In genomic region chr5:120622198-120622851, GRCm38 (mm10) we compare ENCODE assay signal across 13 mouse cellular contexts. TPM values are rescaled to one million over a fixed set of nuclear protein-coding genes. Genes with fewer than 3 reads are reported as not detected.
A peak's percentile ranks its signal among the peaks of the same experiment; 100 is the strongest.
DNase-seq lines count a peak whose midpoint lies in the region; ATAC-seq and TF ChIP-seq lines count a peak whose summit lies in the region.
"Had no signal": no experiment of that assay in that cellular context is flagged by ENCODE, and none has a peak within 500 bp of the region (broad histone marks: within the 10 kb centered on the region; RNA-seq: fewer than 3 reads in every experiment).

No protein-coding gene starts in this region.

- ATAC-seq in kidney, embryonic 15.5 days (replicated peaks; ENCODE audit: low FRiP score): no peak
- peak; percentile 39 for ATAC-seq in inflammation-experienced regulatory T-cells, adult 6 months
- no peak for ATAC-seq in intestine, embryonic 15.5 days
- ATAC-seq: forebrain, embryonic 13.5 days had no signal

- peak; percentile 65 for DNase-seq in kidney, adult 11 months
- no peak for DNase-seq in thymus, adult 2 months
- DNase-seq in thymus, postnatal 10 days (ENCODE audit: low spot score in 2 of 2): no peak
- no peak for DNase-seq in gastrocnemius, adult 18-20 months (ENCODE audit: low spot score)
- DNase-seq in heart, postnatal 36 days: no peak
- DNase-seq: liver had no signal

- WGBS in kidney, embryonic 15.5 days: 66% methylated on average over 5 of the region's 5 CpGs
- WGBS in thymus, adult 2 months: 47% methylated on average over 5 of the region's 5 CpGs
- WGBS in intestine, embryonic 15.5 days: 70% methylated on average over 5 of the region's 5 CpGs

- H3K4me3 ChIP-seq in kidney, embryonic 15.5 days (replicated peaks): no peak overlapping the region
- H3K4me3 ChIP-seq in thymus, adult 2 months (ENCODE audit: control insufficient read depth, insufficient read depth, low read length): peak overlapping the region; percentile 81
- no peak overlapping the region for H3K4me3 ChIP-seq in intestine, embryonic 15.5 days (replicated peaks)
- H3K4me3 ChIP-seq: forebrain, embryonic 13.5 days; stomach, embryonic 15.5 days had no signal

- intact Hi-C loops in heart, postnatal 36 days (cut with DNase I): no loop called here

- H3K27me3 ChIP-seq in kidney, embryonic 15.5 days: no peaks in the 10 kb centered on the region
- no peaks in the 10 kb centered on the region for H3K27me3 ChIP-seq in thymus, adult 2 months (ENCODE audit: control insufficient read depth, insufficient read depth, low read length)
- H3K27me3 ChIP-seq in intestine, embryonic 15.5 days (replicated peaks): no peaks in the 10 kb centered on the region
- H3K27me3 ChIP-seq: forebrain, embryonic 13.5 days; stomach, embryonic 15.5 days had no signal

- TF ChIP-seq POLR2A in thymus, adult 2 months (IDR thresholded peaks at IDR 0.05; ENCODE audit: control insufficient read depth, extremely low read depth, insufficient read depth, low read length, poor library complexity): no peak

- no peak overlapping the region for H3K9ac ChIP-seq in kidney, embryonic 15.5 days
- no peak overlapping the region for H3K9ac ChIP-seq in intestine, embryonic 15.5 days
- H3K9ac ChIP-seq: forebrain, embryonic 13.5 days; stomach, embryonic 15.5 days had no signal

- TF ChIP-seq CTCF in thymus, adult 2 months (IDR thresholded peaks at IDR 0.05; ENCODE audit: borderline replicate concordance, control insufficient read depth, extremely low read depth, insufficient read depth, low read length, poor library complexity): no peak

- H3K4me1 ChIP-seq in kidney, embryonic 15.5 days: peaks cover 16% of the 10 kb centered on the region
- H3K4me1 ChIP-seq in thymus, adult 2 months (replicated peaks; ENCODE audit: control insufficient read depth, insufficient read depth, low read length): peaks cover 45% of the 10 kb centered on the region
- H3K4me1 ChIP-seq in intestine, embryonic 15.5 days (replicated peaks): no peaks in the 10 kb centered on the region; the same call in 1 of the 2 replicates
- H3K4me1 ChIP-seq: forebrain, embryonic 13.5 days; stomach, embryonic 15.5 days had no signal

- H3K4me2 ChIP-seq in kidney, embryonic 15.5 days: no peak overlapping the region
- H3K4me2 ChIP-seq in intestine, embryonic 15.5 days (replicated peaks): no peak overlapping the region
- H3K4me2 ChIP-seq: forebrain, embryonic 13.5 days; stomach, embryonic 15.5 days had no signal

- H3K27ac ChIP-seq in kidney, embryonic 15.5 days: no peak overlapping the region
- H3K27ac ChIP-seq in thymus, adult 2 months (ENCODE audit: control insufficient read depth, insufficient read depth, low read length): peak overlapping the region; percentile 96
- H3K27ac ChIP-seq in intestine, embryonic 15.5 days: no peak overlapping the region
- H3K27ac ChIP-seq: forebrain, embryonic 13.5 days; stomach, embryonic 15.5 days had no signal

- H3K9me3 ChIP-seq in kidney, embryonic 15.5 days (replicated peaks): no peaks in the 10 kb centered on the region
- no peaks in the 10 kb centered on the region for H3K9me3 ChIP-seq in intestine, embryonic 15.5 days
- H3K9me3 ChIP-seq: forebrain, embryonic 13.5 days; stomach, embryonic 15.5 days had no signal

- H3K36me3 ChIP-seq in kidney, embryonic 15.5 days: peaks cover 100% of the 10 kb centered on the region
- peaks cover 48% of the 10 kb centered on the region for H3K36me3 ChIP-seq in thymus, adult 2 months (ENCODE audit: control insufficient read depth, insufficient read depth, low read length)
- H3K36me3 ChIP-seq in intestine, embryonic 15.5 days: peaks cover 71% of the 10 kb centered on the region

RNA-seq across cellular contexts. Expression of gene Ddx54, which starts 9.8 kb away (rescaled TPM):
- polyA plus RNA-seq in kidney, embryonic 15.5 days (2015; fragmentation: Nextera tagmentation; extraction: Ambion mirVana): 47.2 and 52.2 TPM in 2 replicates
- 429 and 448 TPM in 2 replicates for polyA plus RNA-seq in thymus, adult 2 months (2012; rRNA removed)
- 10 to 100 TPM; 13.0 to 21.1 (median 13.4) TPM for polyA plus RNA-seq in inflammation-experienced regulatory T-cells, adult 6 months (2017; shearing (Covaris generic))
- 47.5 and 49.3 TPM in 2 replicates for polyA plus RNA-seq in intestine, embryonic 15.5 days (2015; fragmentation: Nextera tagmentation; extraction: Ambion mirVana)
- total RNA-seq in gastrocnemius, adult 18-20 months (2021): 10 to 100 TPM; 15.8 to 15.9 TPM
- 10 to 100 TPM; 22.2 to 24.3 TPM for total RNA-seq in heart, postnatal 36 days (2021)

RNA-seq across cellular contexts. Expression of gene Rita1, which starts 9.9 kb away (rescaled TPM):
- polyA plus RNA-seq in kidney, embryonic 15.5 days (2015; fragmentation: Nextera tagmentation; extraction: Ambion mirVana): 15.3 and 16.1 TPM in 2 replicates
- 18.8 and 20.6 TPM in 2 replicates for polyA plus RNA-seq in thymus, adult 2 months (2012; rRNA removed)
- 1 to 10 TPM; 2.1 to 3.5 (median 3.2) TPM for polyA plus RNA-seq in inflammation-experienced regulatory T-cells, adult 6 months (2017; shearing (Covaris generic))
- polyA plus RNA-seq in intestine, embryonic 15.5 days (2015; fragmentation: Nextera tagmentation; extraction: Ambion mirVana): 10.6 and 11.4 TPM in 2 replicates
- total RNA-seq in gastrocnemius, adult 18-20 months (2021): 1 to 10 TPM; 7.0 to 7.5 TPM
- 10 to 100 TPM; 15.0 to 17.1 TPM for total RNA-seq in heart, postnatal 36 days (2021)

RNA-seq across cellular contexts. Expression of gene Cfap73, which starts 11.7 kb away (rescaled TPM):
- not detected in 2 replicates for polyA plus RNA-seq in kidney, embryonic 15.5 days (2015; fragmentation: Nextera tagmentation; extraction: Ambion mirVana)
- 0.15 and 0.33 TPM in 2 replicates for polyA plus RNA-seq in thymus, adult 2 months (2012; rRNA removed)
- not detected for polyA plus RNA-seq in inflammation-experienced regulatory T-cells, adult 6 months (2017; shearing (Covaris generic))
- not detected in 2 replicates for polyA plus RNA-seq in intestine, embryonic 15.5 days (2015; fragmentation: Nextera tagmentation; extraction: Ambion mirVana)
- total RNA-seq in gastrocnemius, adult 18-20 months (2021): not detected
- total RNA-seq in heart, postnatal 36 days (2021): not detected
- total RNA-seq: common myeloid progenitor, adult 5-6 weeks; heart, adult 8-10 months had no signal
- polyA plus RNA-seq: forebrain, embryonic 13.5 days; stomach, embryonic 15.5 days had no signal

RNA-seq across cellular contexts. Expression of gene Rasal1, which starts 26.3 kb away (rescaled TPM):
- polyA plus RNA-seq in kidney, embryonic 15.5 days (2015; fragmentation: Nextera tagmentation; extraction: Ambion mirVana): 0.58 and 0.89 TPM in 2 replicates
- 27.7 and 28.0 TPM in 2 replicates for polyA plus RNA-seq in thymus, adult 2 months (2012; rRNA removed)
- 1 to 10 TPM; 6.8 to 9.7 (median 6.8) TPM for polyA plus RNA-seq in inflammation-experienced regulatory T-cells, adult 6 months (2017; shearing (Covaris generic))
- 0.49 and 1.0 TPM in 2 replicates for polyA plus RNA-seq in intestine, embryonic 15.5 days (2015; fragmentation: Nextera tagmentation; extraction: Ambion mirVana)
- not detected for total RNA-seq in gastrocnemius, adult 18-20 months (2021)
- total RNA-seq in heart, postnatal 36 days (2021): not detected

RNA-seq across cellular contexts. Expression of gene Iqcd, which starts 33.5 kb away (rescaled TPM):
- polyA plus RNA-seq in kidney, embryonic 15.5 days (2015; fragmentation: Nextera tagmentation; extraction: Ambion mirVana): 0.82 and 0.90 TPM in 2 replicates
- polyA plus RNA-seq in thymus, adult 2 months (2012; rRNA removed): 2.8 and 3.0 TPM in 2 replicates
- under 1 TPM in 1 of 3 experiments, not detected in 2; 0.91 TPM for polyA plus RNA-seq in inflammation-experienced regulatory T-cells, adult 6 months (2017; shearing (Covaris generic))
- 0.28 and 0.40 TPM in 2 replicates for polyA plus RNA-seq in intestine, embryonic 15.5 days (2015; fragmentation: Nextera tagmentation; extraction: Ambion mirVana)
- total RNA-seq in gastrocnemius, adult 18-20 months (2021): not detected
- total RNA-seq in heart, postnatal 36 days (2021): not detected
